Mouse (Mus musculus): ENCODE measurements around the gene C9. TPM values are rescaled to one million over a fixed set of nuclear protein-coding genes. Genes with fewer than 3 reads are reported as not detected.

Gene C9
- polyA plus RNA-seq, 1 experiment from 2014 or later, result not detected

DNA sequence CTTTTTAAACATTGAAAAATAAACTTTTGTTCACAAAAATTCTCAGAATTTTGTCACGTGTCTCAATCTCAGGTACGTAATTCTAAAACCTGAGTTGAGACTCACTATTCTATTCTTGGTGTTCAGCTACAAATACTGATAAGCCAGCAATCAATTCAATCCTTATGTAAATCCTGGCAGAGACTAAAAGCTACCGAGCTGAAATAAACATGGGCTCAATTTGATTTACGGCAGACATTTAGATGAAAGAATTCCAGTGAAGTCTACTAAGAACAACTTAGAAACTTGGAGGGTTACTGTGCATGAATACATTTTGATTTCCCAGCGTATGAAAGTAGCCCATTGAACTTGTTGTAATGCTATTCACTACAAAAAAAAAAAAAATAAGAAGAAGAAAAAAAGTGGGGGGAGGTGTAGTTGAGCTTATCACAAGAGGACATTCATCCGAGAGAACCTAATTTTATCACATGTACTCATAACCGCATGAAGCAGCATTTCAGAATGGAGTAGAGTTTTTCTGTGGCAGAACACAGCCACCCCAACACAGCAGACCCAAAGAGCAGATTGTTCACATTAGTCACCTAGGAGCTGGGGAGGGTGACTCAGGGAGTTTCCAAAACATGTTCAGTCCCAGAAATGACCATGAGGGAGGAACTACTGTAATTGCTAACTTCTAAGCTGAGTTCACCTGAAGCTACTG lies 94.7 kb downstream of the C9 start:
- no peaks in the 10 kb centered on the region for H3K4me1 ChIP-seq (replicated peaks)
- H3K4me2 ChIP-seq, result no peak overlapping the region
- no peak for ATAC-seq (ENCODE audit: low read depth)
- H3K9me3 ChIP-seq, result no peaks in the 10 kb centered on the region
- H3K27ac ChIP-seq (replicated peaks), result no peak overlapping the region
- no peaks in the 10 kb centered on the region for H3K36me3 ChIP-seq
- no peak overlapping the region for H3K9ac ChIP-seq
- 70% methylated on average over 7 of the region's 7 CpGs for WGBS
- H3K27me3 ChIP-seq, result no peaks in the 10 kb centered on the region
- no peak overlapping the region for H3K4me3 ChIP-seq

Other genes starting within 250 kb of the C9 start
- 30.8 and 37.9 TPM in 2 replicates for gene Dab2, start 145.5 kb upstream of the C9 start, polyA plus RNA-seq (2015; fragmentation: Nextera tagmentation; extraction: Ambion mirVana)
- 2.9 and 4.5 TPM in 2 replicates for gene Fyb, start 77.5 kb downstream of the C9 start, polyA plus RNA-seq (2015; fragmentation: Nextera tagmentation; extraction: Ambion mirVana)

All from neural tube, embryonic 13.5 days (tissue).